Mouse (Mus musculus): ENCODE data around the gene Gm17428.
"Not testable (repeated sequence)": the region's sequence is repeated elsewhere in the genome, so short reads cannot be mapped to it uniquely, and the experiment has no call there.

Gm17428 gene

GRCm38 (mm10) chr14:54992196-54992595 lies 15.5 kb downstream of the Gm17428 start:
- DNase-seq: no peak

GRCm38 (mm10) chr14:54993636-54994035 lies 16.9 kb downstream of the Gm17428 start:
- DNase-seq: no peak

GRCm38 (mm10) chr14:54994136-54994868 lies 17.6 kb downstream of the Gm17428 start, which contains the start of gene Myh7:
Myh7 (minus strand) TSS chr14:54994626.
- DNase-seq: no peak

- DNase-seq: no peak
Observed at GRCm38 (mm10) chr14:54994869-54995186, 18.1 kb downstream of the Gm17428 start.

- no peak for DNase-seq
Observed at GRCm38 (mm10) chr14:54995457-54996138, 18.9 kb downstream of the Gm17428 start.

GRCm38 (mm10) chr14:54996793-54997192 lies 20.1 kb downstream of the Gm17428 start:
- no peak for DNase-seq

- no peak for DNase-seq
Observed at GRCm38 (mm10) chr14:54997297-54997696, 20.6 kb downstream of the Gm17428 start.

GRCm38 (mm10) chr14:54998680-54999079 lies 21.9 kb downstream of the Gm17428 start:
- no peak for DNase-seq

GRCm38 (mm10) chr14:54999868-55000267 lies 23.1 kb downstream of the Gm17428 start:
- not testable (repeated sequence) for DNase-seq

GRCm38 (mm10) chr14:55000814-55001213 lies 24.1 kb downstream of the Gm17428 start:
- no peak for DNase-seq

GRCm38 (mm10) chr14:55001446-55001845 lies 24.7 kb downstream of the Gm17428 start:
- no peak for DNase-seq

GRCm38 (mm10) chr14:55001938-55002686 lies 25.4 kb downstream of the Gm17428 start:
- no peak for DNase-seq

GRCm38 (mm10) chr14:55002687-55003120 lies 26.0 kb downstream of the Gm17428 start:
- DNase-seq: no peak

GRCm38 (mm10) chr14:55003878-55004855 lies 27.4 kb downstream of the Gm17428 start:
- DNase-seq: no peak

GRCm38 (mm10) chr14:55005506-55005905 lies 28.8 kb downstream of the Gm17428 start:
- DNase-seq: no peak

GRCm38 (mm10) chr14:55005967-55006366 lies 29.2 kb downstream of the Gm17428 start:
- no peak for DNase-seq

- DNase-seq: no peak
Observed at GRCm38 (mm10) chr14:55006541-55006940, 29.8 kb downstream of the Gm17428 start.

GRCm38 (mm10) chr14:55007120-55007908 lies 30.6 kb downstream of the Gm17428 start:
- DNase-seq: no peak

- no peak for DNase-seq
Observed at GRCm38 (mm10) chr14:55008417-55008816, 31.7 kb downstream of the Gm17428 start.

- no peak for DNase-seq
Observed at GRCm38 (mm10) chr14:55011116-55011515, 34.4 kb downstream of the Gm17428 start.

- no peak for DNase-seq
Observed at GRCm38 (mm10) chr14:55014591-55014990, 37.9 kb downstream of the Gm17428 start.
